Mouse (Mus musculus) fat pad, adult 2 months (tissue): ENCODE results near the gene Azin2.

Source experiments
- DNase-seq: peaks from one replicate; pipeline ENCODE4 v3.0.0-alpha.2; 2011; ENCODE audit warnings: low read depth, low spot score; ENCODE audit errors: extremely low read depth

Gene Azin2

DNA sequence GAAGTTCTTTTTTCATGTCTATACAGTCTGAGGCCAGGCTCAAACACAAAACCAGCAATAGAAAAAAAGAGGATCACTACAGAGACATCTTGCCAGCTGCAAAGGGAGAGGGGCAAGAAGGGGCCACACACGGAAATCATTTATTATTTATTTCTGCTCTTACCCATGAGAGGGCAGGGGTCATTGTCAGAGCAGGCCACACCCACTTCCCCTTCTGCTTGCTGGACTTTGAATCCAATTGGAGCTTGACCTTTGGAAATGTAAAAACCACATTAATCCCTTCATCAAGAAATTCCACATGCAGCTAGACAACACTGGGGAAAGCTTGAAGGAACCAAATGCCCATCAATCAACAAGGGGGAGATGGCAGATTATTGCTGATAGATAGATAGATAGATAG lies 16.4 kb upstream of the Azin2 start:
- no peak for DNase-seq

- DNase-seq, result peak; percentile 76
Observed at GRCm38 (mm10) chr4:128977217-128977616, 15.0 kb upstream of the Azin2 start.

- no peak for DNase-seq
Observed at GRCm38 (mm10) chr4:128976577-128976976, 14.3 kb upstream of the Azin2 start.

- DNase-seq, result no peak
Observed at GRCm38 (mm10) chr4:128974677-128975076, 12.4 kb upstream of the Azin2 start.

- DNase-seq, result no peak
Observed at GRCm38 (mm10) chr4:128971065-128971694, 8.9 kb upstream of the Azin2 start.

DNA sequence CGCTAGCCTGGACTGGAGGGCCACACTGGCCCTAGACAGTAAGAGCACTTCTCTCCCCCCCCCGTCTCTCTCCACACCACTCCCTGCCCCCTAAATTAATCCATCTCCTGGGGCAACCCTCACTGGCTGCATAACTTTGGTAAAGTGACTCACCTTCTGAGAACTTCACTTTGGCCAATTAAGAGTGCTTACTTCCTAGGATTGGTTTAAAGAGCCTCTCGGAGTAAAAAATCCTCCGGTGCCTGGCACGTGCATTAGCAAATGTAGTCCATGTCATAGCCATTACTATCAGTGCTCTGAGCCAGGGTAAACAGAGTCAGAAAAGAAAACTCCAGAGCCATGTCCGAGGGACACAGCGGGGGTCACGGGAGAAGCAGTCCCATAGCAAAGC lies 8.2 kb upstream of the Azin2 start:
- no peak for DNase-seq

- no peak for DNase-seq
Observed at GRCm38 (mm10) chr4:128969607-128970416, 7.6 kb upstream of the Azin2 start.

- DNase-seq, result no peak
Observed at GRCm38 (mm10) chr4:128969081-128969480, 6.8 kb upstream of the Azin2 start.

DNA sequence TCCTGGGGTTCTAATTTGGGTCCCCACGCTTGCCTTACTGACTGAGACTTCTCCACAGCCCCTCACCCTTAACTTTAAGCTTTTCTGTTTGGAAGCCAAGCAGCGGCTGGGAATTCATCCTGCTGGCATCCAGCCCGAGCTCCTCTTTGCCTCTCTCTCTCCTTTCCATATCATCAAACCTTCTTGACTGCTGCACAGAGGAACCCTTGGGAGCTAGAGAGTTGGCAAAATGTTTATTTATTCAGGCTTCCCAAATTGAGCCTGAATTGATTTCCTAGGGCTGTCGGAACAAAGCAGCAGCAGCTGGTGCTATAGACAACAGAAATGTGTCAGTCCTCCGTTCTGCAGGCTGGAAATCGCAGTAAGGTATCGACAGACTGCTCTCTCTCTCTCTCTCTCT lies 4.5 kb upstream of the Azin2 start:
- DNase-seq, result no peak

DNA sequence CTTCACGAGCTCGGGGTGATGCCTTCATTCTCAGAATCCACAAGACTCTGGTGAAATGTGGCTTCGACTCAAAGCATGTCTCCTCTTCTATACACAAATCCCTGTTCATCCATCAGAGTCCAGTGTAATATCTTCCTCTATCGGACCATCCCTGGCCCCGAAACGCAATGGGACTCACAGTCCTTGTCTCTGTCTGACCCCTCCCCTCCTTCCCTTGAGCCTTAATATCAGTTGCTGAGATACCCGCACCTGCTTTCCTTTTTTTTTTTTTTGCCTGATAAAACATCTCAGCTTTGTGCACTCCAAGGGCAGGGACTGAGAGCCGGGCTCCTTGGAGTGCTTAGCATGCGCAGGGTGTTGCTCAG lies 666 bp upstream of the Azin2 start:
- no peak for DNase-seq

- DNase-seq, result no peak
Observed at GRCm38 (mm10) chr4:128961301-128962028, 777 bp downstream of the Azin2 start.

GRCm38 (mm10) chr4:128959676-128960075 lies 2.6 kb downstream of the Azin2 start:
- DNase-seq, result no peak

GRCm38 (mm10) chr4:128958849-128959248 lies 3.4 kb downstream of the Azin2 start:
- no peak for DNase-seq

DNA sequence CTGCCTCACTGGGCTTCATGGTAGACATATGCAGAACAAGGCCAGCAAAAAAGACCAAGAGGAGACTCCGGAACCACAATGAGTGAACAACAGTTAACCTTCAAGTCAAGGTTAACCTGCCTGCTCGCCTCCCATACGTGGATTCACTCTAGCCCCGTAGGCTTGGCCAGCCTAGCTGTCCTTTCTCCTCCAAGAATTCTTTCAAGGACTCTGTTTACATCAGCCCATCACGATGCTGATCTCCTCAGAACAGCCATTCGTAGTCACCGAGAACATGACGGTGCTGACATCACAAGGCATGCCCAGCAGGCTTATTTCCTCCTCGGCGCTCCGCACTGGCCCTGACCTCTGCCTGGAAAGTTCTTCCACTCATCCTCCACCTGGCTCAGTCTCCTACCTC lies 4.1 kb downstream of the Azin2 start:
- no peak for DNase-seq

DNA sequence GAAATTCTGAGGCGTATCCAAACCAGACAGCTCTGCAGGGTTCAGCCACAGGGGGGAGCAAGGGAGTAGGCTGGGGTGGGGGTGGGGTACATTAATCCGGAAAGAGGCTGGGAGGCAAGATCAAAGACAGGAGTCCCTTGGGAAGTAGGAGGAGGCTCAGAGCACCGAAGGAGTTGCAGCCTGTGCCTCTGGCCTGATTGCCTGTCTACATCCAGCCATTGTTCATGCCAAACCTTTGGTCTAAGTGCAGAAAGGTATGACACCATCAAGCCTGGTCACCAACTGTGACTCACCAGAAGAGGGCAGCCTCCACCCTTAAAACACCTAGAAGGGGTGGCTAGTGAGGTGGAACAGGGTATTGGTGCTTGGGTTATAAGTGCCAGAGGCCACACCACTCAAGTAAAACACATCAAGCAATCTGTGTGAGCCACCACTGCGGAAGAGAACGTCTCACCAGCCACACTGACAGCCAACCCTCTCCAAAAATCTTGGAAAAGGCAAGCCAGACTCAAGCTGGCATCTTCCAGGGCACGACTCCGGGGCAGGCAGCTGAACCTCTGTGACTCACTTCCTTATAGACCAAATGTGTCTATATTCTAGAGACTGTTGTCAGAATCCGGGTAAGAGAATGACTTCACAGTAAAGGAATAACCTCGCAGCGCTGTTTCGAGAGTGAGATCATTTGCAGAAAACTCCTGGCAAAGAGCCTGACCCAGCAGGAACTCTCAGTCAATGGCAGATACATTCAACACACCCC lies 4.9 kb downstream of the Azin2 start:
- no peak for DNase-seq

GRCm38 (mm10) chr4:128953851-128954250 lies 8.4 kb downstream of the Azin2 start:
- no peak for DNase-seq

- DNase-seq, result peak; percentile 64
Observed at GRCm38 (mm10) chr4:128950461-128950860, 11.8 kb downstream of the Azin2 start.

- DNase-seq, result no peak
Observed at GRCm38 (mm10) chr4:128949470-128950005, 12.7 kb downstream of the Azin2 start.

GRCm38 (mm10) chr4:128948137-128948674 lies 14.0 kb downstream of the Azin2 start:
- no peak for DNase-seq

DNA sequence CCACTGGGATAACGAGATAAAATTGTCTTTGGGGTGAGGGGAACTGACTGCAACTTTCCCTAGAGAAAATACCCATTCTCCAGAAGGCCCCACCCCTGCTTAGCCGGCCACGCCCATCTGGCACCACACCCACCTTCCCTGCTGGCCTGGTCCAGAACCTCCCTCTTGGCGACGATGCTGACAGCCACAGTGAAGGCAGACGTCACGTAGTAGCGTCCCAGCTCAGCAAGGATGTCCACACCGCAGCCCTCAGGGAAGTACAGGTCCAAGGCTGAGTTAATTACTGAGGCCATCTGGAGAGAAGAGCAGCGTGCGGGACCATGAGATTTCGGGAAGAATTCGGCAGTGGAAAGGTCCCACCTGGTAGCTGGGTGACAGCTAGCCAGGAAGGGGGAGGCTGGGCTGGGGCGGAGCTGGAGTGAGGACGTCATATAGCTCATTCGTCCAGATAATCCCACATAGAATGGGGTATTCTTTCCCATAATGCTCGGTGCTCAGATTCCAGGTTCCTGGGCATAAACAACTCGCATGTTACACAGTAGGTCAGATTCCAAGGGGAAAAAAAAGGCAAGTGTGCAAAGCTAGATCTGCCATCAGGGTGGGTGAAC lies 14.8 kb downstream of the Azin2 start:
- DNase-seq, result no peak
